Mouse (Mus musculus) heart, postnatal 0 days (tissue): Measurements from ENCODE around the gene Taf12.

ENCODE experiments used
- CTCF ChIP-seq: IDR thresholded peaks from 2 replicates; pipeline ENCODE4 v1.5.1; 2016; ENCODE audit warnings: antibody characterized with exemption, control low read depth, low read depth
- EP300 ChIP-seq: IDR thresholded peaks from 2 replicates; pipeline ENCODE4 v1.6.1; 2016; ENCODE audit warnings: antibody characterized with exemption, low read depth

DNA sequence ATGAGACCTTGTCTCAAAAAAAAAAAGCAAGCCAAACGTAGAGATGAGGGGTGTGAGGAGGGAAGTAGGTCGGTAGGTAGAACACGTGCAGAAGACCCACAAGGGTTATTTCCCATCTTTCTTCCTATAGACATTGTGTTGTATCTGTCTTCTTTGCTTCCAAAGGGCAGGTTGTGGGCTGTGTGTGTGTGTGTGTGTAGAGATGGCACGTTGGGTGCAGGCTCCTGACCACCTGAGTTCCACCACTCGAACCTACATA, 11.9 kb upstream of the Taf12 start:
- TF ChIP-seq CTCF, result no peak
- no peak for TF ChIP-seq EP300
